Mouse (Mus musculus): Measurements from ENCODE around the gene Cpa1. TPM values are rescaled to one million over a fixed set of nuclear protein-coding genes. Genes with fewer than 3 reads are reported as not detected.

Cpa1 gene
- total RNA-seq (2021): not detected
- not detected in 2 replicates for polyA plus RNA-seq (2012; rRNA removed)
- long read RNA-seq: 0 reads

- DNase-seq: no peak
Measured at GRCm38 (mm10) chr6:30638674-30639268, at the start of gene Cpa1. Gene Cpa1 (plus strand): TSS chr6:30639218.

GRCm38 (mm10) chr6:30589819-30590218 is 49.2 kb upstream of the Cpa1 start:
- DNase-seq: no peak

- no peak for DNase-seq
Measured at GRCm38 (mm10) chr6:30591851-30592404, 47.1 kb upstream of the Cpa1 start.

GRCm38 (mm10) chr6:30592417-30592974 is 46.5 kb upstream of the Cpa1 start:
- DNase-seq: no peak

GRCm38 (mm10) chr6:30594364-30594763 is 44.7 kb upstream of the Cpa1 start:
- DNase-seq: no peak

GRCm38 (mm10) chr6:30596230-30596898 is 42.7 kb upstream of the Cpa1 start:
- no peak for DNase-seq

GRCm38 (mm10) chr6:30600033-30600432 is 39.0 kb upstream of the Cpa1 start:
- DNase-seq: peak; percentile 28

GRCm38 (mm10) chr6:30600995-30601394 is 38.0 kb upstream of the Cpa1 start:
- no peak for DNase-seq

- no peak for DNase-seq
Measured at GRCm38 (mm10) chr6:30604342-30604867, 34.6 kb upstream of the Cpa1 start.

- no peak for DNase-seq
Measured at GRCm38 (mm10) chr6:30605111-30605510, 33.9 kb upstream of the Cpa1 start.

- DNase-seq: no peak
Measured at GRCm38 (mm10) chr6:30605672-30606071, 33.3 kb upstream of the Cpa1 start.

GRCm38 (mm10) chr6:30610710-30611109 is 28.3 kb upstream of the Cpa1 start, which contains the start of gene Cpa5:
Gene Cpa5 (plus strand): TSS chr6:30611010.
- DNase-seq: no peak

- no peak for DNase-seq
Measured at GRCm38 (mm10) chr6:30611212-30611611, 27.8 kb upstream of the Cpa1 start.

GRCm38 (mm10) chr6:30614251-30614650 is 24.8 kb upstream of the Cpa1 start:
- no peak for DNase-seq

- DNase-seq: no peak
Measured at GRCm38 (mm10) chr6:30615741-30616140, 23.3 kb upstream of the Cpa1 start.

- DNase-seq: no peak
Measured at GRCm38 (mm10) chr6:30616491-30616941, 22.5 kb upstream of the Cpa1 start.

- DNase-seq: peak; percentile 55
Measured at GRCm38 (mm10) chr6:30617020-30617958, 21.7 kb upstream of the Cpa1 start.

- DNase-seq: peak; percentile 24
Measured at GRCm38 (mm10) chr6:30617959-30618590, 20.9 kb upstream of the Cpa1 start.

GRCm38 (mm10) chr6:30618735-30619134 is 20.3 kb upstream of the Cpa1 start:
- DNase-seq: no peak

- DNase-seq: peak; percentile 55
Measured at GRCm38 (mm10) chr6:30619606-30620005, 19.4 kb upstream of the Cpa1 start.

GRCm38 (mm10) chr6:30620591-30620990 is 18.4 kb upstream of the Cpa1 start:
- no peak for DNase-seq

Measured in adrenal gland, adult 2 months (tissue).